10 mouse cellular contexts compared by ENCODE assay signal in the genomic region with DNA sequence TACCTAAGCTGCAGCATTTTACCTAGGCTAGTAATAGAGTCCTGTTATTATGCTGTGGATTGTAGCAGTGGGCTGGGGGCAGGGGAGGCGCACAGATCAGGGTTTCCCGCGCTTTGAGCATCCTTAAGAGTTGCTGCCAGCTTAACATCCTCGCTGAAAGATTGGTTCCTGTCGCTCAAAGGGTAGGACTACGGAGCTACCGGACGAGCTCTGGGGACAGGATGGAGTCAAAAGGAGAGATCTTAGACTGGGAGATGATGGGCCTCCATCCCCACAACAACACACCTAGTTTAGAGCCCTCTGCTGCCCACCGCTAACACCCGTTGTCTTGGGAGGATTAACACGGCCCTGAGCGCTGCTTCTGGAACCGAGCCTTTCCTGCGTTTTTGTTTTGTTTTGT.
A peak's percentile ranks its signal among the peaks of the same experiment; 100 is the strongest.
DNase-seq lines count a peak whose midpoint lies in the region; ATAC-seq lines count a peak whose summit lies in the region.
"Had no signal": no experiment of that assay in that cellular context is flagged by ENCODE, and none has a peak within 500 bp of the region (broad histone marks: within the 10 kb centered on the region; RNA-seq: fewer than 3 reads in every experiment).

No protein-coding gene starts in this region.

- H3K9ac ChIP-seq in forebrain, embryonic 16.5 days (replicated peaks; ENCODE audit: low read depth, low read length) = peak overlapping the region; percentile 95
- peak overlapping the region; percentile 97 for H3K9ac ChIP-seq in midbrain, embryonic 15.5 days

- DNase-seq in R1 (ENCODE audit: low read depth, low spot score) (peak; percentile 6), adipocyte (ENCODE audit: low spot score) (no peak)
- DNase-seq in cerebellum, postnatal 25 days = peak; percentile 37 to 48
- no peak for DNase-seq in adrenal gland, adult (ENCODE audit: inconsistent age in 2 of 2, low spot score in 1 of 2)
- no peak for DNase-seq in layer of hippocampus, adult 9-11 months
- no peak for DNase-seq in kidney, postnatal 4 days
- DNase-seq: kidney, postnatal 14 days had no signal

- 0% methylated on average over 14 of the region's 14 CpGs for WGBS in forebrain, embryonic 16.5 days
- under 1% methylated on average over 14 of the region's 14 CpGs for WGBS in midbrain, embryonic 15.5 days

- peak; percentile 27 for ATAC-seq in forebrain, embryonic 16.5 days
- ATAC-seq in midbrain, embryonic 15.5 days (replicated peaks) = peak; percentile 3; the same call in 1 of the 2 replicates

- no peaks in the 10 kb centered on the region for H3K36me3 ChIP-seq in forebrain, embryonic 16.5 days (ENCODE audit: control insufficient read depth, insufficient read depth)
- H3K36me3 ChIP-seq in midbrain, embryonic 15.5 days (replicated peaks) = no peaks in the 10 kb centered on the region

- H3K4me2 ChIP-seq in forebrain, embryonic 16.5 days (ENCODE audit: low read length) = peak overlapping the region; percentile 99
- H3K4me2 ChIP-seq in midbrain, embryonic 15.5 days = peak overlapping the region; percentile 31
- H3K4me2 ChIP-seq: liver, embryonic 11.5 days had no signal

- no peaks in the 10 kb centered on the region for H3K27me3 ChIP-seq in forebrain, embryonic 16.5 days (replicated peaks; ENCODE audit: control insufficient read depth, insufficient read depth, low read length)
- no peaks in the 10 kb centered on the region for H3K27me3 ChIP-seq in midbrain, embryonic 15.5 days (replicated peaks)

- peak overlapping the region; percentile 80 for H3K4me3 ChIP-seq in forebrain, embryonic 16.5 days (replicated peaks; ENCODE audit: low read length)
- peak overlapping the region; percentile 62 for H3K4me3 ChIP-seq in midbrain, embryonic 15.5 days

- H3K9me3 ChIP-seq in forebrain, embryonic 16.5 days (ENCODE audit: control insufficient read depth, low read length) = no peaks in the 10 kb centered on the region
- no peaks in the 10 kb centered on the region for H3K9me3 ChIP-seq in midbrain, embryonic 15.5 days

- H3K27ac ChIP-seq in forebrain, embryonic 16.5 days (ENCODE audit: low read length) = peak overlapping the region; percentile 97
- peak overlapping the region; percentile 100 for H3K27ac ChIP-seq in midbrain, embryonic 15.5 days

- peaks cover 33% of the 10 kb centered on the region for H3K4me1 ChIP-seq in forebrain, embryonic 16.5 days (replicated peaks; ENCODE audit: control insufficient read depth, insufficient read depth, low read length)
- peaks cover 15% of the 10 kb centered on the region; the same call in 1 of the 2 replicates for H3K4me1 ChIP-seq in midbrain, embryonic 15.5 days

Comparison
In these comparisons a context has a peak if more than half of its experiments do, and no peak if none do; other contexts are left out.
1. DNase-seq: peak in R1 (single experiment) and cerebellum, postnatal 25 days (2 of 2); none in adipocyte (single experiment), adrenal gland, adult (0 of 2), layer of hippocampus, adult 9-11 months (single experiment) and kidney, postnatal 4 days (0 of 2).